Mouse (Mus musculus): Measurements from ENCODE around the gene Topbp1.
A peak's percentile ranks its signal among the peaks of the same experiment; 100 is the strongest.

- TF ChIP-seq USF1 (IDR thresholded peaks at IDR 0.05; ENCODE audit: low read depth) (no peak), MYOG (IDR thresholded peaks at IDR 0.05; ENCODE audit: control insufficient read depth, extremely low read depth, insufficient read length) (no peak), CTCF (IDR thresholded peaks at IDR 0.05; ENCODE audit: control insufficient read depth, insufficient read depth, insufficient read length) (no peak), MYOD1 (IDR thresholded peaks at IDR 0.05; ENCODE audit: control insufficient read depth, insufficient read length, low read depth) (no peak), MAX (IDR thresholded peaks at IDR 0.05) (peak; percentile 83), FOSL1 (IDR thresholded peaks at IDR 0.05; ENCODE audit: insufficient read depth, low read length, poor library complexity, severe bottlenecking) (no peak)
Measured at GRCm38 (mm10) chr9:103365290-103366247, 60.6 kb downstream of the Topbp1 start, which contains the start of gene Cdv3.
